Comparison of ENCODE assay signal across 8 mouse cellular contexts in the genomic region with DNA sequence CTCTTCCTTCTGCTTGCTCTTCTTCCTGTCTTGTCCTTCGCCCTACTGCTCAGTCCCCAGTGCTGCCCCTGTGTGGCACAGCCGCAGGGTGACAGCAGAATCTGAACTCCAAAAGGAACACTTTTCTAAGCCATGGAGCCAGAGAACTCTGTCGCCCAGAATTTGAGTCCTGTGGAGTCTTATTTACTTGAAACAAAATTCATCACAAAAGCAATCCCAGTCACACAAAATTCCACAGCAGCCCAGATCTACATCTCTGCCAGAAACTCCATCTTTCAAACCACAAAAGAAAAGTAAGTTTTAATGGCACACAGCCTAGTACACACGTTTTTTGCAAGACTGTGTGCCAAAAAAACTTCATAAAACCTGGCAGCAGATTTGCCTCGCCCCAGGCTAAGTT. TPM values are rescaled to one million over a fixed set of nuclear protein-coding genes. Genes with fewer than 3 reads are reported as not detected.
DNase-seq lines count a peak whose midpoint lies in the region; ATAC-seq and TF ChIP-seq lines count a peak whose summit lies in the region.

No protein-coding gene starts in this region.

- peaks cover 14% of the 10 kb centered on the region; the same call in 1 of the 2 replicates for H3K36me3 ChIP-seq in forebrain, postnatal 0 days (ENCODE audit: insufficient read depth)
- H3K36me3 ChIP-seq in forebrain, embryonic 11.5 days (ENCODE audit: control insufficient read depth, insufficient read depth, low read length): no peaks in the 10 kb centered on the region; the same call in 1 of the 2 replicates
- H3K36me3 ChIP-seq in heart, embryonic 13.5 days: peaks cover 20% of the 10 kb centered on the region
- peaks cover 18% of the 10 kb centered on the region for H3K36me3 ChIP-seq in liver, embryonic 13.5 days

- peak; percentile 15 for DNase-seq in forebrain, postnatal 0 days
- DNase-seq in forebrain, embryonic 11.5 days (ENCODE audit: low spot score): no peak
- peak; percentile 27 for DNase-seq in A20 (ENCODE audit: low read depth, low spot score)
- DNase-seq in liver, embryonic 13.5 days: no peak
- DNase-seq in ovary, adult 18-20 months (ENCODE audit: low spot score): peak; percentile 27
- no peak for DNase-seq in right cerebral cortex, postnatal 14 days

- no peak overlapping the region for H3K4me3 ChIP-seq in forebrain, postnatal 0 days (ENCODE audit: low read depth, low read length)
- no peak overlapping the region for H3K4me3 ChIP-seq in forebrain, embryonic 11.5 days (ENCODE audit: low read depth, low read length)
- H3K4me3 ChIP-seq in bone marrow macrophage, adult 2 months (ENCODE audit: insufficient read depth, low read length): peak overlapping the region; percentile 52
- H3K4me3 ChIP-seq in heart, embryonic 13.5 days: peak overlapping the region; percentile 15; the same call in 1 of the 2 replicates
- H3K4me3 ChIP-seq in liver, embryonic 13.5 days (replicated peaks): no peak overlapping the region

- H3K9me3 ChIP-seq in forebrain, postnatal 0 days (ENCODE audit: low read length): no peaks in the 10 kb centered on the region
- H3K9me3 ChIP-seq in forebrain, embryonic 11.5 days (ENCODE audit: control insufficient read depth, low read length): no peaks in the 10 kb centered on the region
- H3K9me3 ChIP-seq in heart, embryonic 13.5 days: no peaks in the 10 kb centered on the region
- no peaks in the 10 kb centered on the region for H3K9me3 ChIP-seq in liver, embryonic 13.5 days (replicated peaks)

- WGBS in forebrain, postnatal 0 days: 32% methylated on average over 5 of the region's 5 CpGs
- 49% methylated on average over 5 of the region's 5 CpGs for WGBS in forebrain, embryonic 11.5 days
- 41% methylated on average over 5 of the region's 5 CpGs for WGBS in heart, embryonic 13.5 days
- WGBS in liver, embryonic 13.5 days (ENCODE audit: insufficient replicate concordance): 42% methylated on average over 5 of the region's 5 CpGs

- no peak overlapping the region for H3K9ac ChIP-seq in forebrain, postnatal 0 days
- no peak overlapping the region for H3K9ac ChIP-seq in forebrain, embryonic 11.5 days (ENCODE audit: low read length)
- H3K9ac ChIP-seq in heart, embryonic 13.5 days: peak overlapping the region; percentile 1; the same call in 1 of the 2 replicates
- no peak overlapping the region for H3K9ac ChIP-seq in liver, embryonic 13.5 days

- peak; percentile 59 for TF ChIP-seq CTCF in forebrain, postnatal 0 days (IDR thresholded peaks at IDR 0.05; ENCODE audit: low read depth)
- peak; percentile 24; the same call in 1 of the 2 replicates for TF ChIP-seq CTCF in bone marrow macrophage, adult 2 months (IDR thresholded peaks at IDR 0.05; ENCODE audit: low read depth, low read length)

- no peak for TF ChIP-seq POLR2A in bone marrow macrophage, adult 2 months (IDR thresholded peaks at IDR 0.05; ENCODE audit: borderline replicate concordance, low read depth, low read length)

- no peak overlapping the region for H3K4me2 ChIP-seq in forebrain, postnatal 0 days (ENCODE audit: low read depth)
- no peak overlapping the region for H3K4me2 ChIP-seq in forebrain, embryonic 11.5 days (ENCODE audit: low read depth, low read length, severe bottlenecking)
- peak overlapping the region; percentile 53 for H3K4me2 ChIP-seq in heart, embryonic 13.5 days
- peak overlapping the region; percentile 12; the same call in 1 of the 2 replicates for H3K4me2 ChIP-seq in liver, embryonic 13.5 days

- no peaks in the 10 kb centered on the region for H3K27me3 ChIP-seq in forebrain, postnatal 0 days (ENCODE audit: insufficient read depth, low read length)
- no peaks in the 10 kb centered on the region for H3K27me3 ChIP-seq in forebrain, embryonic 11.5 days (ENCODE audit: control insufficient read depth, insufficient read depth, low read length)
- H3K27me3 ChIP-seq in heart, embryonic 13.5 days (replicated peaks): no peaks in the 10 kb centered on the region
- H3K27me3 ChIP-seq in liver, embryonic 13.5 days: no peaks in the 10 kb centered on the region

- H3K27ac ChIP-seq in forebrain, postnatal 0 days (ENCODE audit: low read depth, low read length): no peak overlapping the region
- H3K27ac ChIP-seq in forebrain, embryonic 11.5 days (ENCODE audit: low read depth, low read length): no peak overlapping the region
- peak overlapping the region; percentile 75 for H3K27ac ChIP-seq in bone marrow macrophage, adult 2 months (ENCODE audit: insufficient read depth, low read depth, low read length)
- peak overlapping the region; percentile 80 for H3K27ac ChIP-seq in heart, embryonic 13.5 days (replicated peaks)
- H3K27ac ChIP-seq in liver, embryonic 13.5 days: no peak overlapping the region

- peak; percentile 72; the same call in 1 of the 2 replicates for ATAC-seq in forebrain, postnatal 0 days
- no peak for ATAC-seq in forebrain, embryonic 11.5 days (replicated peaks; ENCODE audit: low FRiP score)
- no peak for ATAC-seq in heart, embryonic 13.5 days (ENCODE audit: extremely low read depth, insufficient number of reproducible peaks, low FRiP score, low TSS enrichment)
- no peak for ATAC-seq in liver, embryonic 13.5 days (ENCODE audit: low read depth)

- peaks cover 8% of the 10 kb centered on the region for H3K4me1 ChIP-seq in forebrain, postnatal 0 days (ENCODE audit: insufficient read depth)
- H3K4me1 ChIP-seq in forebrain, embryonic 11.5 days (replicated peaks; ENCODE audit: control insufficient read depth, insufficient read depth, low read length): peaks cover under 1% of the 10 kb centered on the region; the same call in 1 of the 2 replicates
- peaks cover 25% of the 10 kb centered on the region for H3K4me1 ChIP-seq in bone marrow macrophage, adult 2 months (ENCODE audit: control insufficient read depth, insufficient read depth, low read length)
- peaks cover 63% of the 10 kb centered on the region for H3K4me1 ChIP-seq in heart, embryonic 13.5 days
- H3K4me1 ChIP-seq in liver, embryonic 13.5 days (replicated peaks): peaks cover 51% of the 10 kb centered on the region

RNA-seq across cellular contexts. Expression of a gene that starts 6.5 kb away (rescaled TPM):
- 27.3 and 32.0 TPM in 2 replicates for total RNA-seq in forebrain, postnatal 0 days (2014; rRNA removed)
- polyA plus RNA-seq in forebrain, postnatal 0 days (2015; fragmentation: Nextera tagmentation; extraction: Ambion mirVana): 9.5 and 10.7 TPM in 2 replicates
- polyA plus RNA-seq in forebrain, embryonic 11.5 days (2014; fragmentation: Nextera tagmentation; extraction: Ambion mirVana): 5.8 and 6.9 TPM in 2 replicates
- 21.2 and 25.7 TPM in 2 replicates for polyA plus RNA-seq in bone marrow macrophage, adult 2 months (2012; ENCODE audit: insufficient read depth, insufficient read length, missing spikeins)
- polyA plus RNA-seq in heart, embryonic 13.5 days (2015; fragmentation: Nextera tagmentation; extraction: Ambion mirVana): 6.3 and 7.2 TPM in 2 replicates
- 1.4 and 1.7 TPM in 2 replicates for polyA plus RNA-seq in liver, embryonic 13.5 days (2015; fragmentation: Nextera tagmentation; extraction: Ambion mirVana)

Comparison
In these comparisons a context has a peak if more than half of its experiments do, and no peak if none do; other contexts are left out.
1. DNase-seq: peak in forebrain, postnatal 0 days (single experiment), A20 (single experiment) and ovary, adult 18-20 months (single experiment); none in forebrain, embryonic 11.5 days (single experiment), liver, embryonic 13.5 days (single experiment) and right cerebral cortex, postnatal 14 days (single experiment).
2. H3K27ac ChIP-seq: peak in bone marrow macrophage, adult 2 months (single experiment) and heart, embryonic 13.5 days (single experiment); none in forebrain, postnatal 0 days (single experiment), forebrain, embryonic 11.5 days (single experiment) and liver, embryonic 13.5 days (single experiment).
3. H3K4me2 ChIP-seq: peak in heart, embryonic 13.5 days (single experiment) and liver, embryonic 13.5 days (single experiment); none in forebrain, postnatal 0 days (single experiment) and forebrain, embryonic 11.5 days (single experiment).
4. H3K4me3 ChIP-seq: peak in bone marrow macrophage, adult 2 months (single experiment) and heart, embryonic 13.5 days (single experiment); none in forebrain, postnatal 0 days (single experiment), forebrain, embryonic 11.5 days (single experiment) and liver, embryonic 13.5 days (single experiment).